Mouse (Mus musculus): ENCODE measurements at regions not wholly inside any gene's neighbourhood (a gene's known extent, or its start where the extent isn't known, plus 50 kb on each side); places are given as distances from the start of the nearest gene placed in this dataset.

- Histone ChIP-seq H3K4me2 (no peak overlapping the region), H3K36me3 (no peaks in the 10 kb centered on the region), H3K9ac (no peak overlapping the region), H3K4me3 (replicated peaks) (no peak overlapping the region), H3K27me3 (no peaks in the 10 kb centered on the region), H3K9me3 (replicated peaks) (0 out of 2 replicates have a peak, but pooled peaks cover 6% of the 10 kb centered on the region), H3K27ac (no peak overlapping the region), H3K4me1 (no peaks in the 10 kb centered on the region)
- no peak for ATAC-seq (replicated peaks; ENCODE audit: low FRiP score)
- WGBS = 86% methylated on average over 3 of the region's 3 CpGs
Observed at GRCm38 (mm10) chr9:46938628-46939027, 59.9 kb upstream of the Gm4791 start.

GRCm38 (mm10) chr9:46925641-46926040 lies 72.9 kb upstream of the Gm4791 start:
- no peak overlapping the region for H3K27ac ChIP-seq
- H3K4me2 ChIP-seq = no peak overlapping the region
- no peaks in the 10 kb centered on the region for H3K4me1 ChIP-seq
- no peaks in the 10 kb centered on the region for H3K36me3 ChIP-seq
- 60% methylated on average over 3 of the region's 3 CpGs for WGBS
- no peak for ATAC-seq (replicated peaks; ENCODE audit: low FRiP score)
- no peaks in the 10 kb centered on the region for H3K9me3 ChIP-seq (replicated peaks)
- H3K27me3 ChIP-seq = no peaks in the 10 kb centered on the region
- no peak overlapping the region for H3K4me3 ChIP-seq (replicated peaks)
- no peak overlapping the region for H3K9ac ChIP-seq

GRCm38 (mm10) chr9:46920081-46920480 lies 78.5 kb upstream of the Gm4791 start:
- no peak overlapping the region for H3K9ac ChIP-seq
- H3K4me2 ChIP-seq = no peak overlapping the region
- H3K4me3 ChIP-seq (replicated peaks) = no peak overlapping the region
- 100% methylated on average over 1 of the region's 1 CpGs for WGBS
- no peaks in the 10 kb centered on the region for H3K27me3 ChIP-seq
- H3K36me3 ChIP-seq = no peaks in the 10 kb centered on the region
- H3K9me3 ChIP-seq (replicated peaks) = 0 out of 2 replicates have a peak, but pooled peaks cover 2% of the 10 kb centered on the region
- ATAC-seq (replicated peaks; ENCODE audit: low FRiP score) = no peak
- H3K27ac ChIP-seq = no peak overlapping the region
- H3K4me1 ChIP-seq = no peaks in the 10 kb centered on the region

- H3K4me1 ChIP-seq = no peaks in the 10 kb centered on the region
- no peaks in the 10 kb centered on the region for H3K9me3 ChIP-seq (replicated peaks)
- no peaks in the 10 kb centered on the region for H3K27me3 ChIP-seq
- no peak for ATAC-seq (replicated peaks; ENCODE audit: low FRiP score)
- no peaks in the 10 kb centered on the region for H3K36me3 ChIP-seq
- H3K9ac ChIP-seq = no peak overlapping the region
- 48% methylated on average over 3 of the region's 3 CpGs for WGBS
- H3K4me2 ChIP-seq = no peak overlapping the region
- no peak overlapping the region for H3K27ac ChIP-seq
- no peak overlapping the region for H3K4me3 ChIP-seq (replicated peaks)
Observed at GRCm38 (mm10) chr9:46913238-46913637, 85.3 kb upstream of the Gm4791 start.

- Histone ChIP-seq H3K4me3 (replicated peaks) (no peak overlapping the region), H3K36me3 (no peaks in the 10 kb centered on the region), H3K27ac (no peak overlapping the region), H3K4me1 (no peaks in the 10 kb centered on the region), H3K4me2 (no peak overlapping the region), H3K9me3 (replicated peaks) (no peaks in the 10 kb centered on the region), H3K27me3 (no peaks in the 10 kb centered on the region), H3K9ac (no peak overlapping the region)
- ATAC-seq (replicated peaks; ENCODE audit: low FRiP score) = no peak
- WGBS = 39% methylated on average over 6 of the region's 6 CpGs
Observed at GRCm38 (mm10) chr9:46909412-46910013, 89.0 kb upstream of the Gm4791 start.

GRCm38 (mm10) chr9:46905081-46905480 lies 93.5 kb upstream of the Gm4791 start:
- Histone ChIP-seq H3K27me3 (no peaks in the 10 kb centered on the region), H3K9ac (no peak overlapping the region), H3K27ac (no peak overlapping the region), H3K36me3 (no peaks in the 10 kb centered on the region), H3K4me2 (no peak overlapping the region), H3K9me3 (replicated peaks) (no peaks in the 10 kb centered on the region), H3K4me3 (replicated peaks) (no peak overlapping the region), H3K4me1 (0 out of 2 replicates have a peak, but pooled peaks cover 5% of the 10 kb centered on the region)
- WGBS = 85% methylated on average over 3 of the region's 3 CpGs
- ATAC-seq (replicated peaks; ENCODE audit: low FRiP score) = no peak

GRCm38 (mm10) chr9:46903491-46904220 lies 94.9 kb upstream of the Gm4791 start:
- H3K9ac ChIP-seq = no peak overlapping the region
- H3K4me3 ChIP-seq (replicated peaks) = no peak overlapping the region
- H3K27ac ChIP-seq = no peak overlapping the region
- H3K4me1 ChIP-seq = 0 out of 2 replicates have a peak, but pooled peaks cover 5% of the 10 kb centered on the region
- no peak overlapping the region for H3K4me2 ChIP-seq
- ATAC-seq (replicated peaks; ENCODE audit: low FRiP score) = no peak
- 50% methylated on average over 8 of the region's 8 CpGs for WGBS
- H3K9me3 ChIP-seq (replicated peaks) = no peaks in the 10 kb centered on the region
- H3K27me3 ChIP-seq = no peaks in the 10 kb centered on the region
- no peaks in the 10 kb centered on the region for H3K36me3 ChIP-seq

- no peak overlapping the region for H3K4me2 ChIP-seq
- no peak overlapping the region for H3K4me3 ChIP-seq (replicated peaks)
- H3K9me3 ChIP-seq (replicated peaks) = no peaks in the 10 kb centered on the region
- 0 out of 2 replicates have a peak, but pooled peaks cover 5% of the 10 kb centered on the region for H3K4me1 ChIP-seq
- no peaks in the 10 kb centered on the region for H3K36me3 ChIP-seq
- no peaks in the 10 kb centered on the region for H3K27me3 ChIP-seq
- ATAC-seq (replicated peaks; ENCODE audit: low FRiP score) = no peak
- H3K9ac ChIP-seq = no peak overlapping the region
- H3K27ac ChIP-seq = no peak overlapping the region
- 50% methylated on average over 2 of the region's 2 CpGs for WGBS
Observed at GRCm38 (mm10) chr9:46899283-46899682, 99.3 kb upstream of the Gm4791 start.

GRCm38 (mm10) chr9:46898120-46898519 lies 100.4 kb upstream of the Gm4791 start:
- Histone ChIP-seq H3K27me3 (no peaks in the 10 kb centered on the region), H3K9ac (no peak overlapping the region), H3K27ac (no peak overlapping the region), H3K36me3 (no peaks in the 10 kb centered on the region), H3K9me3 (replicated peaks) (no peaks in the 10 kb centered on the region), H3K4me1 (0 out of 2 replicates have a peak, but pooled peaks cover 4% of the 10 kb centered on the region), H3K4me2 (no peak overlapping the region), H3K4me3 (replicated peaks) (no peak overlapping the region)
- 58% methylated on average over 3 of the region's 3 CpGs for WGBS
- no peak for ATAC-seq (replicated peaks; ENCODE audit: low FRiP score)

GRCm38 (mm10) chr9:46891829-46892228 lies 106.7 kb upstream of the Gm4791 start:
- no peaks in the 10 kb centered on the region for H3K27me3 ChIP-seq
- H3K36me3 ChIP-seq = no peaks in the 10 kb centered on the region
- 69% methylated on average over 1 of the region's 1 CpGs for WGBS
- no peak for ATAC-seq (replicated peaks; ENCODE audit: low FRiP score)
- no peak overlapping the region for H3K4me3 ChIP-seq (replicated peaks)
- H3K9me3 ChIP-seq (replicated peaks) = no peaks in the 10 kb centered on the region
- no peak overlapping the region for H3K9ac ChIP-seq
- no peak overlapping the region for H3K4me2 ChIP-seq
- no peaks in the 10 kb centered on the region for H3K4me1 ChIP-seq
- H3K27ac ChIP-seq = no peak overlapping the region

GRCm38 (mm10) chr9:46889933-46890662 lies 108.4 kb upstream of the Gm4791 start:
- Histone ChIP-seq H3K36me3 (no peaks in the 10 kb centered on the region), H3K27me3 (no peaks in the 10 kb centered on the region), H3K9ac (no peak overlapping the region), H3K4me2 (no peak overlapping the region), H3K4me3 (replicated peaks) (no peak overlapping the region), H3K4me1 (no peaks in the 10 kb centered on the region), H3K27ac (no peak overlapping the region), H3K9me3 (replicated peaks) (no peaks in the 10 kb centered on the region)
- 82% methylated on average over 4 of the region's 4 CpGs for WGBS
- ATAC-seq (replicated peaks; ENCODE audit: low FRiP score) = no peak

Measured in kidney, embryonic 15.5 days (tissue).